Mouse (Mus musculus) liver, adult 2 months (tissue): ENCODE measurements around the gene Tspan10.

Source experiments
- CTCF ChIP-seq: fragments of 200-500 bp; IDR thresholded peaks from 2 replicates; pipeline ENCODE4 v1.5.1; 2011; ENCODE audit warnings: low read depth, low read length, control low read depth
- POLR2A ChIP-seq: fragments of 200-500 bp; IDR thresholded peaks from 2 replicates; pipeline ENCODE4 v1.6.1; 2011; ENCODE audit warnings: low read length, control low read depth; ENCODE audit not compliant: insufficient read depth; ENCODE audit errors: extremely low read depth

GRCm38 (mm10) chr11:120418592-120418991, 23.9 kb upstream of the Tspan10 start:
- no peak for TF ChIP-seq POLR2A
- no peak for TF ChIP-seq CTCF
